Mouse (Mus musculus): Measurements from ENCODE around the gene Olfr330. TPM values are rescaled to one million over a fixed set of nuclear protein-coding genes. Genes with fewer than 3 reads are reported as not detected.

Gene Olfr330
- polyA plus RNA-seq, 1 experiment from 2014 or later = not detected

DNA sequence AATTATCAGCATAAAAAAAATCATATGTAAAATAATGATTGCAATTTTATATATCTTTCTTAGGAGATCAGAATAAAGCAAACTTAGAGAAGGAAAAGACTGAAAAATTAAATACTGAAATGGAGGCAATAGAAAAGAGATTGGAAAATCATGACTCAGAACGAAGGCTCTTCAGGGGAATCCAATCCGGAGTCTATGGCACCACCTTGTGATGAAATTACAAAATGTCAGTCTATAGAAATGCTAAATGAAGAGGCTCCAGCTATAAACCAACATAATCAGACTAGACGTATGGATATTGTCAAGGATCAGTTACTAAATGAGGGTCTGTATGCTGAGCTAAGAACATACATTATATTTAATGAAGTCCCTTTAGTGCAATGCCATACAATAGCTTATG lies 35.3 kb downstream of the Olfr330 start:
- Histone ChIP-seq H3K27me3 (ENCODE audit: insufficient read depth, low read length) (no peaks in the 10 kb centered on the region), H3K9ac (replicated peaks) (no peak overlapping the region), H3K9me3 (ENCODE audit: low read length) (no peaks in the 10 kb centered on the region), H3K4me3 (ENCODE audit: low read depth, low read length) (no peak overlapping the region), H3K36me3 (replicated peaks; ENCODE audit: insufficient read depth, low read length) (no peaks in the 10 kb centered on the region), H3K27ac (ENCODE audit: low read depth) (no peak overlapping the region), H3K4me2 (ENCODE audit: low read depth, low read length) (no peak overlapping the region), H3K4me1 (ENCODE audit: insufficient read depth) (no peaks in the 10 kb centered on the region)
- TF ChIP-seq CTCF (IDR thresholded peaks at IDR 0.05; ENCODE audit: low read depth) = peak; percentile 20; the same call in 1 of the 2 replicates
- TF ChIP-seq EP300 (IDR thresholded peaks at IDR 0.05; ENCODE audit: low read depth) = no peak
- ATAC-seq = no peak
- DNase-seq = no peak
- WGBS (ENCODE audit: insufficient replicate concordance) = 51% methylated on average over 3 of the region's 3 CpGs

DNA sequence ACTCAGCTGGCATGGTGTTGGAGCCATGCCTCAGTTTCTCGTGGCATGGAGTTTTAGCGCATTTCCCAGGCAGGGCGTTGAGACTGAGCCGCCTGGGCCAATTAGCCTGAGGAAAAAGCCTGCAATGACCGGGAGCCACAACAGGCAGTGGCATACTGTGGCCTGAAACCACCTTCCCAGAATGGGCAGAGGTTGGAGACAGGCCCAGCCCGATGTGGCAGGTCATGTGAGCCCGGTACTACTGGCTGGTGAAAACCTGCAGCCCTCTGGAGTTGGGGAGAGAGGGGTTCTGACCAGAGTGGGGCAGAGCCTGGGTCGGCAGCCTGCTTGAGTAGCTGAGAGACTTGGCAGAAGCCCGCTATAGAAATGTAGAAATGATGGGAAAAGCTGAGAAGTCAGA lies 35.9 kb downstream of the Olfr330 start:
- no peak for ATAC-seq
- H3K27me3 ChIP-seq (ENCODE audit: insufficient read depth, low read length) = no peaks in the 10 kb centered on the region
- no peak overlapping the region for H3K27ac ChIP-seq (ENCODE audit: low read depth)
- WGBS (ENCODE audit: insufficient replicate concordance) = 83% methylated on average over 9 of the region's 9 CpGs
- H3K9ac ChIP-seq (replicated peaks) = no peak overlapping the region
- no peaks in the 10 kb centered on the region for H3K36me3 ChIP-seq (replicated peaks; ENCODE audit: insufficient read depth, low read length)
- TF ChIP-seq EP300 (IDR thresholded peaks at IDR 0.05; ENCODE audit: low read depth) (no peak), CTCF (IDR thresholded peaks at IDR 0.05; ENCODE audit: low read depth) (no peak)
- H3K4me2 ChIP-seq (ENCODE audit: low read depth, low read length) = no peak overlapping the region
- H3K4me3 ChIP-seq (ENCODE audit: low read depth, low read length) = no peak overlapping the region
- no peaks in the 10 kb centered on the region for H3K4me1 ChIP-seq (ENCODE audit: insufficient read depth)
- H3K9me3 ChIP-seq (ENCODE audit: low read length) = no peaks in the 10 kb centered on the region
- DNase-seq = no peak

DNA sequence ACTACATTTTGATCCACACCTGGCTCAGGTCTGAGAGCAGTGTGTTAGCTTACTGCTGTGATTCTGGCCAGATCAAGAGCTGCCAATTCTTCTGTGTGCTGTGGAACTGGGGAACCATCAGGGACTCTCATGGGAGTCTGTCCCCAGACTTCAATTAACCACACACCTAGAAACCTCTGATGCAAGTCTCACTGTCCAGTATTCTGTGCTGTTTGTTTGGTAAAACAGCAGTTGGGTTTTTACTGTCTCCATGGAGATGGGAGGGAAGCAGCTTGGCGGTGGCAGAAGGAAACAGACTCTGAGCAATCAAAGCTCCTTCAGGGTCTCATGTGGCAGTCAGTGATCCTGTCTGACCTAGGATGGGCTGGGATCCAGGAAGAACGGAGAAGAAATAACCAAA lies 42.2 kb downstream of the Olfr330 start, which contains the start of gene Olfr332:
Olfr332 (minus strand) TSS at position 101 of the 400 bp plus-strand sequence.
- Histone ChIP-seq H3K27me3 (ENCODE audit: insufficient read depth, low read length) (no peaks in the 10 kb centered on the region), H3K4me3 (ENCODE audit: low read depth, low read length) (no peak within 1 kb of the TSS), H3K36me3 (replicated peaks; ENCODE audit: insufficient read depth, low read length) (no peaks in the 10 kb centered on the region), H3K4me2 (ENCODE audit: low read depth, low read length) (no peak within 1 kb of the TSS), H3K27ac (ENCODE audit: low read depth) (no peak within 1 kb of the TSS), H3K4me1 (ENCODE audit: insufficient read depth) (no peaks in the 10 kb centered on the region; the same call in 1 of the 2 replicates), H3K9me3 (ENCODE audit: low read length) (no peaks in the 10 kb centered on the region), H3K9ac (replicated peaks) (no peak within 1 kb of the TSS)
- no peak for TF ChIP-seq CTCF (IDR thresholded peaks at IDR 0.05; ENCODE audit: low read depth)
- no peak for TF ChIP-seq EP300 (IDR thresholded peaks at IDR 0.05; ENCODE audit: low read depth)
- DNase-seq (no peak), ATAC-seq (no peak)
- 76% methylated on average over 2 of the region's 2 CpGs for WGBS (ENCODE audit: insufficient replicate concordance)

Other genes with a start within 250 kb of the Olfr330 start
- 3.3 and 4.0 TPM in 2 replicates for gene Zfp692, start 227.8 kb downstream of the Olfr330 start, polyA plus RNA-seq (2015; fragmentation: Nextera tagmentation; extraction: Ambion mirVana)
- 44.4 and 46.2 TPM in 2 replicates for gene Zfp672, start 204.5 kb downstream of the Olfr330 start, polyA plus RNA-seq (2015; fragmentation: Nextera tagmentation; extraction: Ambion mirVana)
- 10.5 and 11.0 TPM in 2 replicates for gene Sh3bp5l, start 204.1 kb downstream of the Olfr330 start, polyA plus RNA-seq (2015; fragmentation: Nextera tagmentation; extraction: Ambion mirVana)
- not detected in 2 replicates for gene Lypd8, start 155.8 kb downstream of the Olfr330 start, polyA plus RNA-seq (2015; fragmentation: Nextera tagmentation; extraction: Ambion mirVana)
- not detected in 2 replicates for gene 1810065E05Rik, start 113.7 kb downstream of the Olfr330 start, polyA plus RNA-seq (2015; fragmentation: Nextera tagmentation; extraction: Ambion mirVana)
- not detected in 2 replicates for gene Gm12253, start 102.3 kb downstream of the Olfr330 start, polyA plus RNA-seq (2015; fragmentation: Nextera tagmentation; extraction: Ambion mirVana)
- not detected in 2 replicates for gene Lypd9, start 81.9 kb downstream of the Olfr330 start, polyA plus RNA-seq (2015; fragmentation: Nextera tagmentation; extraction: Ambion mirVana)
- not detected in 2 replicates for gene Olfr30, start 72.6 kb downstream of the Olfr330 start, polyA plus RNA-seq (2015; fragmentation: Nextera tagmentation; extraction: Ambion mirVana)
- gene Olfr332, start 42.3 kb downstream of the Olfr330 start, polyA plus RNA-seq (2015; fragmentation: Nextera tagmentation; extraction: Ambion mirVana) = not detected in 2 replicates
- gene Olfr331, start 32.3 kb downstream of the Olfr330 start, polyA plus RNA-seq (2015; fragmentation: Nextera tagmentation; extraction: Ambion mirVana) = not detected in 2 replicates
- not detected in 2 replicates for gene Olfr329-ps, start 11.6 kb upstream of the Olfr330 start, polyA plus RNA-seq (2015; fragmentation: Nextera tagmentation; extraction: Ambion mirVana)
- not detected in 2 replicates for gene Olfr328, start 20.8 kb upstream of the Olfr330 start, polyA plus RNA-seq (2015; fragmentation: Nextera tagmentation; extraction: Ambion mirVana)
- not detected in 2 replicates for gene Olfr224, start 35.7 kb upstream of the Olfr330 start, polyA plus RNA-seq (2015; fragmentation: Nextera tagmentation; extraction: Ambion mirVana)
- gene Olfr325, start 42.9 kb upstream of the Olfr330 start, polyA plus RNA-seq (2015; fragmentation: Nextera tagmentation; extraction: Ambion mirVana) = not detected in 2 replicates
- not detected in 2 replicates for gene Olfr324, start 60.3 kb upstream of the Olfr330 start, polyA plus RNA-seq (2015; fragmentation: Nextera tagmentation; extraction: Ambion mirVana)
- gene 2210407C18Rik, start 81.2 kb upstream of the Olfr330 start, polyA plus RNA-seq (2015; fragmentation: Nextera tagmentation; extraction: Ambion mirVana) = not detected in 2 replicates
- not detected in 2 replicates for gene Olfr323, start 95.7 kb upstream of the Olfr330 start, polyA plus RNA-seq (2015; fragmentation: Nextera tagmentation; extraction: Ambion mirVana)
- 5.8 and 5.9 TPM in 2 replicates for gene Trim58, start 105.6 kb upstream of the Olfr330 start, polyA plus RNA-seq (2015; fragmentation: Nextera tagmentation; extraction: Ambion mirVana)
- 0.06 TPM in 1 of 2 replicates, not detected in the other for gene Olfr322, start 123.9 kb upstream of the Olfr330 start, polyA plus RNA-seq (2015; fragmentation: Nextera tagmentation; extraction: Ambion mirVana)
- gene Olfr320, start 146.3 kb upstream of the Olfr330 start, polyA plus RNA-seq (2015; fragmentation: Nextera tagmentation; extraction: Ambion mirVana) = not detected in 2 replicates
- not detected in 2 replicates for gene Olfr319, start 164.3 kb upstream of the Olfr330 start, polyA plus RNA-seq (2015; fragmentation: Nextera tagmentation; extraction: Ambion mirVana)
- not detected in 2 replicates for gene Olfr318, start 189.2 kb upstream of the Olfr330 start, polyA plus RNA-seq (2015; fragmentation: Nextera tagmentation; extraction: Ambion mirVana)
- gene Olfr317, start 204.4 kb upstream of the Olfr330 start, polyA plus RNA-seq (2015; fragmentation: Nextera tagmentation; extraction: Ambion mirVana) = not detected in 2 replicates
- gene Olfr316, start 217.9 kb upstream of the Olfr330 start, polyA plus RNA-seq (2015; fragmentation: Nextera tagmentation; extraction: Ambion mirVana) = not detected in 2 replicates
- not detected in 2 replicates for gene Olfr315, start 238.4 kb upstream of the Olfr330 start, polyA plus RNA-seq (2015; fragmentation: Nextera tagmentation; extraction: Ambion mirVana)
- gene Olfr314, start 248.1 kb upstream of the Olfr330 start, polyA plus RNA-seq (2015; fragmentation: Nextera tagmentation; extraction: Ambion mirVana) = not detected in 2 replicates